Mouse (Mus musculus): Measurements from ENCODE around the gene Grik3.
A peak's percentile ranks its signal among the peaks of the same experiment; 100 is the strongest.

Grik3 gene

DNA sequence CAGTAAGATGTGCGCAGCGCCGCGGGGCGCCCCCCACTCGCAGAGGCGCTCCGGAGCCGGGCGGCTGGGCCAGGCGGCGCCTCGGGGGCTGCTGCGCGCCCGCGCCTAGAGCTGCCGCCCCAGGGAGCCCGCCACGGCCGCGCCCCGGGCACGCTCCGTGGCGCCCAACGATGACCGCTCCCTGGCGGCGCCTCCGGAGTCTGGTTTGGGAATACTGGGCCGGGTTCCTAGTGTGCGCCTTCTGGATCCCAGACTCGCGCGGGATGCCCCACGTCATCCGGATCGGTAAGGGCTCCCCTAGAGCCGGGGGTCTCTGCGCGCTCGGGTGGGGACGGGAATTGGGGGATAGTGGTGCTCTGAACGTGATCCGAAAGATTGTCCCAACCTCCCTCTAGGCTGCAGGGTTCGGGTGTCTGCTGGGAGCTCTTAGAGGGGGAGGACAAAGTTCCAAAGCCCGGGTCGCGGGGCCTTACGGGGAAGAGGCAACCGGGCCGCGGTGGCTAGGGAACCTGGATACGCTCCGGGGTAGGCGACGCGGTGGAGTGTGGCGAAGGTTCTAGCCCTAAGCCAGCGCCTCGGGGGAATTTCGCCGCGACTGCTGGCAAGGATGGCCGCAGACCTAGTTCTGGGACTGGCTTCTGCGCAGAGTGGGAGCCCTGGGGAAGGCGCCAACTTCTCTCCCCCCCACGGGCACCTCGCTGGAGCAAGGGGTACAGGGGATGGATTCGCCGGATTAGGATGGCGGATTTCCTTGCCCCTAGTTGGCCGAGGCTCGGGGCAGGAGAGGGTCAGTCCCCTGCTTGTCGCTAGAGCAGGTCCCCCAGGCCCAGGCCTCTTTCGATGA is at the start of gene Grik3:
Gene Grik3 (plus strand): TSS at position 40 of the 844 bp plus-strand sequence.
- DNase-seq (ENCODE audit: low spot score in 2 of 2) = no peak

DNA sequence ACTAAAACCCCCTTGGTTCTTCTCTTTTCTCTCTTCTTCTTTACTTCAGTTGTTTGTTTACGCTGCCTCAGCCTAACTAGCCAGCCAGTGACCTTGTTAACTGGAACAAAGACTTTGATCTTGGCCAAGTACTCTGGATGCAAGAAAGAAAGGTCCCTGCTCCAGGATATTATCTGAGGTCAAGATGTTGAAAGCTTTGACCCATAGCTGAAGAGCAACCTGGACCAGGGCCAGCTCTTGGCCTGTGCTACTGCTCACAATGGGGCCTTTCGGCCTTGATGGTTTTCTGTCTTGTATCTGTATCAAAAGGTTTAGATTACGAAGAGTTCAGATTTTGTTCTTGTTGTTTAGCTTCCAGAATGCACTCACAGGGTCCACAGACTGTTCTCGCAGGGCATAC is 48.7 kb upstream of the Grik3 start:
- DNase-seq (ENCODE audit: low spot score in 2 of 2) = no peak

DNA sequence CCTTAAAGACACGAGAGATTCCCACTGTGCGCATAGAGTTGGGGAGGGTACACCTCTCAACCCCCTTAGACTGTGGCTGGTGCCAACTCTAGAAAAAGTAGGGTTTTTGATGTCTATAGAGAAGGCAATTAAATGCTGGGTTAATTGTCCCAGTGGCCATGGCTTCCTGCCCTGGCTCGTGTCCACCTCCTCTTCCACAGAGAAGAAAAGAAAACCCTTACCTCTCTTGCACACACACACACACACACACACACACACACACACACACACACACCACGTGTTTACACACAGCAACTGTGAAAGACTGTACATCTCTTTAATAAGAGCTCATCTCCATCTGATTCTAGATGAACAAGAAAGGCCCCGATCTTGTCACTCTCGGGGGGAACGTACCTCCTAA is 46.1 kb upstream of the Grik3 start:
- DNase-seq (ENCODE audit: low spot score in 2 of 2) = no peak

DNA sequence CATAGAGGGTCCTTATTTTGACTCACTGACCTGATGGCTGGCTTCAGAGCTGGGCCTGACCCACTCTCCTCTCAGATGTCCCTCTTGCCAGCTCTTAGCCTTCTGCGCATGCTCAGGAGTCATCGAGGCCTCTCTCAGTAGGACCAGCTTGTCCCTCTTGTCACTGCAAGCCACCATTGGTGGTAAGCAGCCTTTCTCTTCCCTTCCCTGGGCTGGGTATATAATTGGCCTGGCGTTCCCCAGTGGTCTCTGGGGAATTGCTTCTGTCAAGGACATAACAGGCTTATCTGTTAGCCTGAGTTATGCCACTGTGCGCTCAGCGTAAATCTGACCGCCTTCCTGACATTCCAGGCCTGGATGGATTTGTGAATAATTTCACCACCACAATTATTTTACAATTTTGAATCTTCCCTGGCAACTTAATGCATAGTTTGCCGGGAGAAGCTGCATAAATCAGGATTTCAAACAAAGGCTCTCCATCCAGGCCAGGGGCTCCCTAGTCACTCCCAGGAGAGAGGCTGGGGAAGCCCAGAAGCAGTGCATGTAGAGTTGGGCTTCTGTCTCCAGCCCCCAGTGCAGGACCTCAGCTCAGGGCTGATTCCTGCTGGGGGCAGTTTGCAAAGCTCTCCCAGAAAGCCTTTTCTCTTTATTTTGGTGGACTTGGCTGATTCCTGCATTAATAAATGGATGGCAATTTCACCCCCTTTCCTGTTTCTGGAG is 39.7 kb upstream of the Grik3 start:
- DNase-seq (ENCODE audit: low spot score in 2 of 2) = no peak

DNA sequence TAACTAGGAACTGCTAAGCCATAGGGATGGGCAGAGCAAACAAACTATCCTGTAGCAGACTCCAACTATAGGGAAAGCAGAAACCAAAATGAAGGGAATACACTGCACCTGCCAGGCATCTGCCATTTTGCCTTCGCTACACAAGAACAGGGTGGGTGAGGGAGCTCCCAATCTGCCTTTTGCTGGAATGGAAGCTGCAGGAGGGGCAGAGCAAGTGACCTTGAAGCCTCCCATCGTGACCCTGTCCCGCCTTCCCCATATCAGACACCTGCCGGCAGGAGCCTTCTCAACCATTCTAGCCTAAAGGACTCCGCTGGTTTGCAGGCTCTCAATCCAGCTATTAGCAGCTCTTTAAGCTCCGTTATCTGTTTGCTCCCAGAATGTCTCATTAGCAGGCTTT is 38.7 kb upstream of the Grik3 start:
- DNase-seq (ENCODE audit: low spot score in 2 of 2) = no peak

DNA sequence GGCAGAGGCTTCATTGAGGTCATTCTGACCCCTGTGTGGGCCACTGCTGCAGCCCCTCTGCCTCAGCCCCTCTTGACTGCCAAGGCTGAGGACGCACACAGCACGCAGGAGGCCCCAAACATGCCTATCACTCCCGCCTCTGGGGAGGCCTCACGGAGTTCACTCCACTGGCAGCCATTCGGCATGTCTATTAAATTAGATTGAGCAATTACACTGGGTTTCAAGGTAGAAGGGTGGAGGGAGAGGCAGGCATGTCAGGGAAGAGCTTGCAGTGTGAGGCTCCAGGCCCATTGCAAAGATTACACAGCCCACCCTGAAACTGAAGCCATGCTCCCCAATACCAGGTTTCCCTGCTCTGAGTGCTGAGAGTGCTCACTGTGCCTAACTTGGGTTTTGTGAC is 34.0 kb upstream of the Grik3 start:
- no peak for DNase-seq (ENCODE audit: low spot score in 2 of 2)

DNA sequence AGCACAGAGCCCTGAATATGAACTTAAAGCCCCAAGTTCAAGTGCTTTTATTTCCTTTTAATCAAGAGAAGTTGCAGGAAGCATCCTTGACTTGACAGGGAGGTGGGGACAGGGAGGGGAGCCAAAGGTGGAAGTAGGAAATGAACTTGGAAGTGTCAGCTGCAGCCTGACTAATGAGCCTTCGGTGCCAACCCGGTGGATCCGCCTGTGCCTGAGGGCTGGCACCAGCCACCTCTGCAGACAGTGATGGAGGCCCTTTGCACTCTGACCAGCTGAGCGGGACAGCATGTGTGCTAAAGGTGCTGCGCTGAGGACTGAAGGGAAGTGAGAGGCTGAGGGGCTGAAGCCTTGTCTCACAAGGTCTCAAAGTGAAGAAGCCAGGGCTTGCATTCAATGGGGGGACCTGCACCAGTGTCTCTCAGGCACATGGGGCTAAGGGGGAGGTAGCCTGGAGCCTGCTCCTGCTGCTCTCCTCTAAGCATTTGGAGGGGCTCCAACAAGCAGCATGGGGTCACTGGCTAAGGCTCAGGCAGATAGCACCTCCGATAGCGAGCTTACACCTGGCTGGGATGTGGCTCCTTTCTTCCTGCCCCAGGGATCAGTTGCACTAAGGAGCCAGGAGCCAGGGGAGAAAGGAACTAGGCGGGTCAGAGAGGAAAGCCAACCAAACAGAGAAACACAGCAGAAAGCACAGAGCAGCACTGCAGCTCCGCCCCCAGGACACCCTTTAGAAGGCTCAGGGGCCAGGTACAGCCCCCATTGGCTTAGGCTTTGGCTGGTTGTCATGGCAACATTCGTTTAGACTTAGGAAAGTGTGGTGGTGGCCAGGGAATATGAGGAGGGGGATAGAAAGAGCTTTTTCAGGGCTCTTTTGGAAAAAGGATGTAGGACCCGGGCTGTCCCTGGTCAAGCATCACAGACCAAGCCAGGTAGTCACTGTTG is 33.1 kb upstream of the Grik3 start:
- DNase-seq (ENCODE audit: low spot score in 2 of 2) = no peak

DNA sequence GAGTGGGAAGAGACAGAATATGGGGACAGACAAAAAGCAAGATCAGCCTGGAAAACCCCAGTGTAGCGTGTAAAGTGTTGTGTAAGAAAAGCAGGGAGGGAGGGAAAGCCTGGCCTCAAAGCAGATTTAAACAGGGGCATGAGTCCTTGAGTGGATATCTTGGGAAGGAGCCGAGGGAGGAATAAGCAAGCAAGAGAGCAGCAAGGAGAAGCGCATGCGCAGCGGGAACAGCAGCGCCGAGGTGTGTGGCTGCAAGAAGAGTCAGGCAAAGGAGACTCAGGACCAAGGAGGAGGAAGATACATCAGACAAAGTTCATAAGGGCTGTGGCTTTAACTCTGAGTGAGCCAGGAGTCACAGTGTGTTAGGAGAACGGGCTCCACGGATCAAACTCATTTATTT is 30.7 kb upstream of the Grik3 start:
- DNase-seq (ENCODE audit: low spot score in 2 of 2) = no peak

DNA sequence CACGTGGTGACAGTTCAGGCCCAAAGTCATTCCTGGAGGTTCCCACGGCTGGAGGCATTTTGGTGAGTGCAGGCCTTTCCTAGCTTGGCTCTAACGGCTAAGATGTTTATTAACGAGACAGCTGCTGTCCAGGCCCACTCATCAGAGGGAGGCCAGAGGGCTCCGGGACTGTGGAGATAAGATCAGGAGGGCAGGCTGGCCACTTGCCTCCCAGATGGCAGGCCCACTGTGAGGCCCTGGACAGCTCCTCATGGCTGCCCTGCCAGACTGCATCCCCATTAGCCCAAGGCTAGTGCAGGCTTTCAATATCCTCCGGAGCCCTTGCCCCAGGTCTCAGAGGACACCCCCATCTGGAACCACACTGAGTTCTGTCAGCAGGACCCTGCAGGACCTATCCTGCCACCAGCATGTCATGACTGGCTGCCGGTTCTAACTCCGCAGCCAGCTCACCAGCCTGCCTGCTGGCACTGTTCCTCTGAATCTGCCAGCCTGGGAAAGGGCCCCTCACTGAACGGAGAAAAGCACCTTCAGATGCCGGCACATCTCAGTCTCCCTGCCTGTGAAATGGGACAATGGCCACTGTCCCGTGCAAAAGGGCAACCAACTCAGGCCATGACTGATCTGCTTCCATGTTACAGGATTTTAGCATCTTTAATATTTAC is 20.7 kb upstream of the Grik3 start:
- no peak for DNase-seq (ENCODE audit: low spot score in 2 of 2)

DNA sequence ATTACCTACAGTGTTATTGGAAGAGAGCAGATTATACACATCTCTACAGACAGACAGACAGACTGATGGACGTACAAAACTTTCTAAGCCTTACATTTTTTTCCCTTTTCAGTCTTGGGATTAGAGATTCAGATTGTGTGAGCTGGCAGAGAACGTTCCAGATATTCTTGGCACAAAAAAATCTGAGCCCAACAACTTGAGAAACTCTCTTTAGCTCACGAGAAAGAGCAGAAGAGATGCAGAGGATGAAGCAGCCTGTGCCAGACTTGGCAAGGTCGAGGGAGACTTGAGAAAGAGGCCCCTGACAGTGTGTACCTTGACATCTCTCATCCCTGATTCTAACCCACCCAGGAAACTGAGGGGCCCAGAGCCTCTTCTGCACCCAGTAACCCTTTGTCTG is 15.6 kb upstream of the Grik3 start:
- no peak for DNase-seq (ENCODE audit: low spot score in 2 of 2)

DNA sequence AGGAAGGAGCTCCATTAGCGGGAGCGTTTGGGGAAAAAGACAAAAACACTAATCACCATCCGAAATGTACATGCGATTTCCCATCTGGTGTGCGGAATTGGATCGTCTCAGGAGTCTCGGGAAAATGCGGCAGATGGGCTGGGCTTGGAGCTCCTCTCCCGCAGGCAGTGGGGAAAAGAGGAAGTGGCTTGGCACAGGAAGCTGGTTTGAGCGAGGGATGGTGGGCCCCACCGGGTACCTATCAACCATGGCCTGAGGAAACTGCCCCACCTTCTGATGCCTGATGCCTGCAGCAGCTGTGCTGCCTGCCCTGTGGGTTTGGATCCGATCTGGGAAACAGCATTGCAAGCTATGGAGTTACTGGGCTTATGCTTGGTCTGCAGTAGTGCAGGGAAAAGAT is 12.4 kb upstream of the Grik3 start:
- DNase-seq (ENCODE audit: low spot score in 2 of 2) = no peak

DNA sequence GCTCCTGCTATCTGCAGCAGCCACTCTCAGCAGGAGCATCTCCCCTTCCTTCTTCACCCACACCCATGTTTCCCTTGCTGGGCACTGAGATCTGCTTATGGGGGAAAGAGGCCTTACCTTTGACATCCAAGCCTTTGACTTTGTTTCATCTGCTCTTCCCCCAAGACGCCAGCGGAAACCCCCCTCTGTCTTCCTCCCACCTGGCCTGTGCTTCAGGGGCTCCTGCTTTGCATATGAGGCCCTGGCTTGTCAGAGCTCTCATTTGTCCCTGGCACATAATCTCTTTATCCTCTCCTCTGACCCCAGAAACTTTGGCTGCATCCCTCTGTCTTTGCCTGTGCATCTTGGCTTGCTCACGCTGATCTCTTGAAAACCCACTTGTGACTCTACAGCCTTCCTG is 9.2 kb upstream of the Grik3 start:
- DNase-seq (ENCODE audit: low spot score in 2 of 2) = no peak

DNA sequence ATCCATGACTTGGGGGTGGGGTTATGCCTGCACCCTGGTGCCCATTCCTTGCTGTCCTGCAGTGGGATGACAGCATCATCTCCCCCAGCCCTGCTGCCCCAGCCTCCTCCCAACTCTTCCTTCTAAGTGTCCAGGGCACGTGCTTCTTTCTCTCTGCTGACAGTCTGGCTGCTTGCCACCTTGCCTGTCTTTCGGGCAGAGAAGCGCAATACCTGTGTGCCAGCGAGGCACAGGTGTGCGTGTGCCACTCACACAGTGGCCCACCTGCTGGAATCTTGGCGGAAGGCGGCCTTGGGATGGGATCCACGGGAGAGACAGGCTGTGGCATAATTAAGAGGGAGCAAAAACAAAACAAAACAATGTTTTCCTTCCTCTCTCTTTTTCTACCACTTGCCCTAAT is 6.4 kb upstream of the Grik3 start:
- no peak for DNase-seq (ENCODE audit: low spot score in 2 of 2)

DNA sequence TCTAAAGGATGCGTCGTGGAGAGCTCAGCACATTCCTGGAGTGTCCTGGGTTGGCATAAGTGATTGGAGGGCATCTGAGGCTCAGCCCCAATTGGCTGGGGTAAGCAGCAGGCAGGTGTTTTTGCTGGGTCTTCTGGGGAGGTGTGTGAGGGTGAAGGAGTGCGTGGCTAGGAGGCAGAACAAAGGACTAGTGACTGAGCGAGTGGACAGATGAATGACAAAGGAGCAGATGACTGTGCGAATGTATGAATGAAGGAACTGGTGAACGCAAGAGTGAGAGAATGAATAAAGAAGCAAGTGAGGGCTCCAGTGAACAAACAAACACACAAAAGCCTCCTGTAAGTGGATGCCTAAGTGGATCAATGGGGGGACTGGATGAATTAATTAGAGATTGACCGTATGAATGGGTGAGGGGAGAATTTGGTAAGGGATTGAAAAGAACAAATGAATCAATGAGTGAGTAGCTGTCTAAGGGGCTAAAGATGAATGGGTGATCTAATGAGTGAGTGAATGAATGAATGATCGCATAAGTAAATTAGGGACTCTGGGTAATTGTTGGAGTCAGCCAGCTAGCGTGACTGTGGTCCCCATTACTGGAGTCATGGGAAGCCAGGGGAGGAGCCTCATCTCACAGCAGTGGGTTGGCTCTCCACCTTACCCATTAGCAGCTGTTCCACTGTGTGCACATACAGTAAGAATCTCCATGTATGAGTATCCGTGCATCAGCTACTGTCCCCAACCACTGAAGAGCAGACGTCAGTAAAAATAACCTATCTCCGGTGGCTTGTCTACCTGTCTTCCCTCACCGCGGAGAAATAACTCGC is 4.9 kb upstream of the Grik3 start:
- no peak for DNase-seq (ENCODE audit: low spot score in 2 of 2)

DNA sequence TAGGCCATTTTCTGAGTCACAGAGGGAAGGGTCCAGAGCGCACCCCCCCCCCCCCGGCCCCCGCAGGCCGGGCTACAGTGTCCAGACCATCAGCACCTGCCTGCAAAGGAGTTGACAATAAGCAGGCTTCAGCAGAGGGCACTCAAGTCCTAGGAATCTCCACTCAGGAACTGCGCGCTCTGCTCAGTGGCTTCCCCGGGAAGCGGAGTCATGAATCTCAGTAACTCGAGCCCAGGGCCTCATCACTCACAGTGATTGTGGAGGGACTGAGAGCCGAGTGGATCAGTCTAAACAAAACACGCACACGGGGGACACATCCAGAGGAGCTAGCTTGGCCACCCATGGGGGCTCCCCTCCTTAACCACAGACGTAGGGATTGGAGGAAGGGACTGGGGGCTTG is 3.9 kb upstream of the Grik3 start:
- DNase-seq (ENCODE audit: low spot score in 2 of 2) = no peak

DNA sequence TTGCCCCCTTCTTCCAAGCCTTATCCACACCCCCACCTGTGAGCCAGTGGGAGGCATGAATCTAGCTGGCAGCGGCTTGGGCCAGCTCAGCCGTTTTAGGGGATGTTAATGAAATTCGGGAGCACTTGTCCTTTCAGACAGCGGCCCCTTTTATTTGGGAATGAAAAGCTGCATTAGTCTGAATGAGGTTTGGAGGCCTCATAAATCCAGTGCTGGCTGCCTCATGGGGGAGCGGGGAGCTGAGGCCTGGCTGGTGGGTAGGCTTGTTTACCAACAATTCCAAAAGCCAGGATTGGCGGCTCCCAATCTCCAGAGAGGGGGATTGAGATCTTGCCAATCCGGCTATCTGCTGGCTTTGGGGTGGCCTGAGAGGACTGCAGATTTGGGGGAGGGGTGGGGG is 3.5 kb upstream of the Grik3 start:
- no peak for DNase-seq (ENCODE audit: low spot score in 2 of 2)

DNA sequence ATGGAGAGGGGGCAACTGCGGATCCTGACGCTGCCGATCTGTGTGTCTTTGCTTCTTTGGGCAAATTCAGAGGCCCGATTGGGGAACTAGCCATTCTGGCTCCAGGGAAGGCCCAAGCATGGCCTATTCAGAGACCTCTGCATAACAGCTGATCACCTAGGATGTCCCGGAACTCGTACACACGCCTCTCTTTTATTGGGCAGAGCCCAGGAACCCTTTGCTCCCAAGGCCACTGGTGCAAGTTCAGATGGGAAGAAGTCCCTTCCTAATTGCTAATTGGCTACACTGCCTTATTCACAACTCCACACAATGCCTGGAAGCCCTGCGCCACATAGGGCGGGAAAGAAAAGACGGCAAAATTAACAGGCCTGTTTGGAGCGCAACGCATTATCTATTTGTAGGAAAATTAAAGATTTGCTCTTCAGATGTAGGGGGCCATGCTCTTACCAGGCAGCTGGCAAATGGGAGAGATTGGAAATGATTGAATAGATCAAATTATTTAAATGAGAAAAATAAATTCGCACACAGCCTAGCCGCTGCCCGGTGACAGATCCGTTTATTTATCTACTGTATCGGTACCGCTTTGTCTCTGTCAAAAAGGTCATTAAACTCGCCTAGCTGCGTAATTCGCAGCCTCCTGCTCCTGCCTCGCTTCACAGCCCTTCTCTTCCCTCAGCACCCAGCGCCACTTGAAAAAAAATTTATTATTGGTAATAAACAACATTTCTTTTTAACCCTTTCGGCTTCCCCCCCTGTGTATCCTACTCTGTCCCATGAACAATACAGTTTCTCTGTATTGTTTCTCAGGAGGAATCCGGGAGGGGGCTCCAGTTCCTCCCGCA is 1.5 kb upstream of the Grik3 start:
- DNase-seq (ENCODE audit: low spot score in 2 of 2) = no peak

DNA sequence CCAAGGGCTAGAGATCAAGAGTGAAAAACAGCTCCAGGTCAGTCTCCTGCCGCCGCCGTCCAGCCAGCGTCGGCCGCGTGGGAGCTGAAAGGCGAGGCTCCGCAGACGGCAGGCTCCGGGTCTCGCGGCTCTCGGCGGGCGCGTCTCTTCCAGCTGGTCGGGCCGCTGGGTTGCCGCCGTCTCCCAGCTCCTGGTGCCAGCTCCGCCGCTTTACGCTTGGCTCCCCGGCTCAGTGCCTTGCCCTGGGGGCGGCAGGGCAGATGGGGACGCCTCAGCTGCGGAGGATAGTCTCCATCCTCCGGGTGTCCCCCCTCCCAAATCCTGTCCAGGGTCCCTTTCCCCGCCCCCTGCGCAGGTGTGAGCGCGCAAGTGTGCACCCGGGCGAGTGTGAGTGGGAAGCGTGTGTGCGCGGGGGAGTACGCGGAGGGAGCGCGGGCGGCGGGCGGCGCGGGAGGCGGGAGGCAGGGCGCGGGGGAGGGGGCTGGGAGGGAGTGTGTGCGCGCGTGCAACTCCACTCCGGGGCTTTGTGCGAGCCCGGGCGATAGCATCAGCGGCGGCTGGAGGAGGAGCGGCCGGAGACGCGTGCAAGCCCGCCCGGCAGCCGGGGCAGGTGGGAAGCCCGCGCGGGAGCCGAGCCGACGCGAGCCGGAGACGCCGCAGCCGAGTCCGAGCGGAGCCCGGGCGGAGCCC is 454 bp upstream of the Grik3 start:
- DNase-seq (ENCODE audit: low spot score in 2 of 2) = peak; percentile 21 to 30

DNA sequence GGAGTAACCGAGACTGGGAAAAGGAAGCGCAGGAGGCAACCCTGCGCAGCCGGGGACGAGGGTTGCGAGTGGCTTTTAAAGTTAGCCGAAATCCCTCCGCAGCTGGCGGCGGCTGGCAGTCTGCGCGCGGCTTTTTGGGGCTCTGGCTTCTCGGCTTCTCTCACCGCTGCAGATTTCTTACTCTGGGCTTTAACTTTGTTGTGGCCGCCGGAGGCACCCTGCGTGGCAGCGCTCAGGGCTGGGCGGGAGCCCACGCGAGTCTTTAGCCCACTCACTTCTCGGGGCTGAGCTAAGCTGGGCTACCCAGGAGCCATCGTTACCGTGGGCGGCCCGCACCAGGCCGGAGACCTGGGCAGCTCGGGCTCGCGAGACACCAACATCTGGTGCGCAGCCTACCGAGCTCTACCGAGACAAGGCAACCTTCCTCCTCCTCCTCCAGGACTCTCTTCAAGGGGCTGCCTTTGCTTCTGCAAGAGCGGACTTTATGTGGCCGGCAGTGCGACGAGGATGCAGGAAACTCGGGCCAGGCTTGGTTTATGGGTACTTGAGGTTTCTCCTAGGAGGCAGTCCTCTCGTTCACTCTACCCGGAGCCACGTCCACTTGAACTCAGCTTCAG is 1.1 kb downstream of the Grik3 start:
- no peak for DNase-seq (ENCODE audit: low spot score in 2 of 2)
